Mouse (Mus musculus): ENCODE data around the gene Gm45261. TPM values are rescaled to one million over a fixed set of nuclear protein-coding genes. Genes with fewer than 3 reads are reported as not detected.

The Gm45261 gene
- polyA plus RNA-seq, 1 experiment, result not detected

DNA sequence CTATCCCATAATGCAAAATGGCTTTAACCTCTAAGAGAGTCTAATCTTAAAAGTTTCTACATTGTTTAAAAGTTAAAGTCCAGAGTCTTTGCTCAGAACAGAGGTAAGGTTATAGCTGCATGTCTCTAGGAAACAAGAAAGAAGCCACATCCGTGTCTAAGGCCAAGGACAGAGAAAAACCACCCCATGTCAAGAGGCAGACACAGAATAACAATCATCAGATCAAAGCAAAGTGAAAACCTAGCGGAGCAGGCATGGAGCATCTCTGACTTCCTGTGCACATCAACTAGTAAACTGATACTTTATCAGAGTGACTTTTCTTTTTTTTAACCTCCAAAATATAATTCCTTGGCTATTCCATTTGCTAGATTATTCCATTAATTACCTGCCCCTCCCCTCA, 20.3 kb downstream of the Gm45261 start:
- no peak for TF ChIP-seq CTCF (IDR thresholded peaks at IDR 0.05; ENCODE audit: control insufficient read depth, insufficient read depth, insufficient replicate concordance, low read depth, low read length)
- TF ChIP-seq POLR2A (IDR thresholded peaks at IDR 0.05; ENCODE audit: control insufficient read depth, low read depth, low read length), result no peak

DNA sequence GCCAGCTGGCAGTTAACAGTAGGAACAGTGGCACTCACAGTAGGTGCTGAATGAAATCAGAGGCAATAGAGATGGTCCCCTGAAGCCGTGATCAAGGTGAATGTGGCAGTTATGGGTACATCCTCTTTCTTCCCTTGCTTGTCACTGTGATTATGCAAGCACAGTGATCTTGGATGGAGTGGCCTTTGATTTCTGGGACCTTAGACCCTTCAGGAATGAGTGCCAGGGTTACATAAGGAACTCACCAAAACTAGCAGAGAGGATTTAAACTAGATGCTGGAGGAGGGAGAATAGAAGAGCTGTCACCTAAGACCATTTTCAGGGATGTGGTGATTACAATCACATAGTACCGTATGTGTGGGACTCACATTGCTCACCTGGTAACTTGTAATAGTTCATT, 22.7 kb downstream of the Gm45261 start:
- H3K36me3 ChIP-seq (ENCODE audit: control insufficient read depth, insufficient read depth, low read length), result no peaks in the 10 kb centered on the region
- no peak overlapping the region for H3K27ac ChIP-seq (ENCODE audit: control insufficient read depth, insufficient read depth, low read depth, low read length)
- no peaks in the 10 kb centered on the region for H3K4me1 ChIP-seq (ENCODE audit: control insufficient read depth, insufficient read depth, low read length)
- no peaks in the 10 kb centered on the region for H3K27me3 ChIP-seq (ENCODE audit: control insufficient read depth, insufficient read depth, low read length)
- TF ChIP-seq CTCF (IDR thresholded peaks at IDR 0.05; ENCODE audit: control insufficient read depth, insufficient read depth, insufficient replicate concordance, low read depth, low read length) (no peak), POLR2A (IDR thresholded peaks at IDR 0.05; ENCODE audit: control insufficient read depth, low read depth, low read length) (no peak)
- no peak overlapping the region for H3K4me3 ChIP-seq (ENCODE audit: control insufficient read depth, low read depth, low read length)

More for the DNA sequence above, 20.3 kb downstream of the Gm45261 start:
- Histone ChIP-seq H3K27me3 (ENCODE audit: control insufficient read depth, insufficient read depth, low read length) (no peaks in the 10 kb centered on the region), H3K27ac (ENCODE audit: control insufficient read depth, insufficient read depth, low read depth, low read length) (no peak overlapping the region), H3K4me3 (ENCODE audit: control insufficient read depth, low read depth, low read length) (no peak overlapping the region), H3K36me3 (ENCODE audit: control insufficient read depth, insufficient read depth, low read length) (no peaks in the 10 kb centered on the region), H3K4me1 (ENCODE audit: control insufficient read depth, insufficient read depth, low read length) (no peaks in the 10 kb centered on the region)

DNA sequence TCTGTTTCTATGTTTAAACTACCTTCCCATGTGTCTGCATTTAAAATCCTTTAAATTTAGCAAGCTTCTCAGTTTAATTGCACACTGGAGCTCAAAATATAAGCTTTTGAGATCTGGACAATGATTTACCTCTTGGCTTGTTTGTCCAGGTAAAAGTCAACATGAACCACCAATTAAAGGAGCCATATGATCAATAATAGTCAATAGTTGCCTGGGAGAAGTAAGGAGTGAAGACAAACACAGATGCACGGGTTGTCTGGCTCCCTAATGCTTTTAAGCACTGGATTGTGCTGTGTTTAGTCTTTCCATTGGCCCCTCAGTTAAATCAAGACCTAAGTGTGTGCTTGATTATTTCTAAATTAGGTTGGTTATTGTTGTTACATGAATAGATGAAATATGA, 33.3 kb downstream of the Gm45261 start:
- no peak overlapping the region for H3K4me3 ChIP-seq (ENCODE audit: control insufficient read depth, low read depth, low read length)
- H3K27me3 ChIP-seq (ENCODE audit: control insufficient read depth, insufficient read depth, low read length), result no peaks in the 10 kb centered on the region
- TF ChIP-seq CTCF (IDR thresholded peaks at IDR 0.05; ENCODE audit: control insufficient read depth, insufficient read depth, insufficient replicate concordance, low read depth, low read length), result no peak
- TF ChIP-seq POLR2A (IDR thresholded peaks at IDR 0.05; ENCODE audit: control insufficient read depth, low read depth, low read length), result no peak
- no peaks in the 10 kb centered on the region for H3K36me3 ChIP-seq (ENCODE audit: control insufficient read depth, insufficient read depth, low read length)
- H3K27ac ChIP-seq (ENCODE audit: control insufficient read depth, insufficient read depth, low read depth, low read length), result no peak overlapping the region
- H3K4me1 ChIP-seq (ENCODE audit: control insufficient read depth, insufficient read depth, low read length), result no peaks in the 10 kb centered on the region

DNA sequence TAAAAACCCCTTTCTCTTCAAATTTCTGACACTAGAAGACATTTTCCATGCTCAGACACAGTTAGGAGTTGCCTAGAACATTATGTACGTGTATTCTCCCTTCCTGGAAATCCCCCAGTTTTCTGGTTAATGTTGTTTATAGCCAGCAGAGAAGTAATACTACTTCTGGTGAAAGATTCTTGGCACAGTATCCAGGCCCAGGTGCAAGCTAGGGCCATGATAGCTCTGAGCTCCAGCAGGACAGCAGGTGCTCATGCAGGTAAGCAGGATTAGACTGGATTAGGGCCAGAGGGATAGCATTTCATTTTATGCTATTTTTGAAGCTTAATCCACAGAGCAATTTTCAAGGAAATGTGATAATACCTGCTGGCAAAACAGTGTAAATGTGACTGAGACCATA, 33.8 kb downstream of the Gm45261 start:
- H3K36me3 ChIP-seq (ENCODE audit: control insufficient read depth, insufficient read depth, low read length), result no peaks in the 10 kb centered on the region
- H3K27ac ChIP-seq (ENCODE audit: control insufficient read depth, insufficient read depth, low read depth, low read length), result no peak overlapping the region
- TF ChIP-seq POLR2A (IDR thresholded peaks at IDR 0.05; ENCODE audit: control insufficient read depth, low read depth, low read length), result no peak
- TF ChIP-seq CTCF (IDR thresholded peaks at IDR 0.05; ENCODE audit: control insufficient read depth, insufficient read depth, insufficient replicate concordance, low read depth, low read length), result no peak
- H3K27me3 ChIP-seq (ENCODE audit: control insufficient read depth, insufficient read depth, low read length), result no peaks in the 10 kb centered on the region
- H3K4me3 ChIP-seq (ENCODE audit: control insufficient read depth, low read depth, low read length), result no peak overlapping the region
- no peaks in the 10 kb centered on the region for H3K4me1 ChIP-seq (ENCODE audit: control insufficient read depth, insufficient read depth, low read length)

DNA sequence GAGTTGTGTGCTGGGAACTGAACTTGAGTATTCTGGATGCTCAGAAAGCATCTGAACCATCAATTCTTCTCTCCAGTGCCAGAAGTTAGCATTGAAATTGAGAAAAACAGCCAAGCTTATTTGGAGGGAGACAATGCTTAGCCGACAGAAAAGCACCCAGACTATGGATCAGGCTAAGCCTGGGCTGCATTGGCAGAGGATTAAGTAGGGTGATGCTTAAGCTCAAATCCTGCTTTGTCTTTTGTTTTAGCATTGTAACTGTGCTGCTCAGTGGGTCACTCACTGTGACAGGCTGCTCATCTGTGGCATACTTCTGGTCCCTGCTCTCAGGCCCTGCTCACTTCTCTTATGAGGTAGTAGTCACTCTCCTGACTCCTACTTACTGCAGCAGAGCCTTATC, 36.6 kb downstream of the Gm45261 start:
- Histone ChIP-seq H3K36me3 (ENCODE audit: control insufficient read depth, insufficient read depth, low read length) (no peaks in the 10 kb centered on the region), H3K4me1 (ENCODE audit: control insufficient read depth, insufficient read depth, low read length) (no peaks in the 10 kb centered on the region), H3K27ac (ENCODE audit: control insufficient read depth, insufficient read depth, low read depth, low read length) (no peak overlapping the region), H3K27me3 (ENCODE audit: control insufficient read depth, insufficient read depth, low read length) (no peaks in the 10 kb centered on the region), H3K4me3 (ENCODE audit: control insufficient read depth, low read depth, low read length) (no peak overlapping the region)
- TF ChIP-seq POLR2A (IDR thresholded peaks at IDR 0.05; ENCODE audit: control insufficient read depth, low read depth, low read length), result no peak
- TF ChIP-seq CTCF (IDR thresholded peaks at IDR 0.05; ENCODE audit: control insufficient read depth, insufficient read depth, insufficient replicate concordance, low read depth, low read length), result no peak

DNA sequence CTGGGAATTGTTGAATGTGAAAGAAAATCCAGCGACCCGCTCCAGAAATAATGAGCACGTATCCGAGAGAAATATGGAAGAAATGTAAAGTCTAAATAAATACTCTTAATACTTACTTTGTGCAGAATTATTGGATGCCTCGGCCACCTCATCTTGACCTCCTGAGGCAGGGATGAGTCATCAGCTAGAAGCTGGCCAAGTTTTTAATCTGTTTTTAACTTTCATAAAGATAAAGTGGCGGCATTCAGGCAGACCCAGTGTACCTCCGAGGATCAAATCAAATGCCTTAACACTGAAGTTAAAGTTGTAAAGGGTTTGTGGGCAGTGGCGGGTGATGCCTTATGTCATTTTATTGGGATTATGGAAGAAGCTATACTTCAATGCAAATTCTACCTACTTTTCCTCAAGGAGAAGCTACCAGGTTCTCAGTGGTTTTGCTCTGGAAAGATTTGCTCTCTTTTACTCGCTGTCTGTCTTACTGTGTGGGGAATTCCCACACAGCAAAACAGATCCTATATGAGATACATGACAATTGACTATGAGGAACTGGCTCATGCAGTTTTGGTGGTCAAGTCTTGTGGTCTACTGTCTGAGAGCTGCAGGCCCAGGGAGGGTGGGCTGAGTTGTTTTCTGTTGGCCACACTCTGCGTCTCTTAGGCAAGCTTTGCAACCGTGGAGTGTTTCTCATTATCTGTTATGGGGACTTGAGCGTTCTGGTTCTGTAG, 42.8 kb downstream of the Gm45261 start:
- Histone ChIP-seq H3K4me3 (ENCODE audit: control insufficient read depth, low read depth, low read length) (no peak overlapping the region), H3K27me3 (ENCODE audit: control insufficient read depth, insufficient read depth, low read length) (no peaks in the 10 kb centered on the region), H3K36me3 (ENCODE audit: control insufficient read depth, insufficient read depth, low read length) (no peaks in the 10 kb centered on the region), H3K4me1 (ENCODE audit: control insufficient read depth, insufficient read depth, low read length) (no peaks in the 10 kb centered on the region), H3K27ac (ENCODE audit: control insufficient read depth, insufficient read depth, low read depth, low read length) (no peak overlapping the region)
- TF ChIP-seq CTCF (IDR thresholded peaks at IDR 0.05; ENCODE audit: control insufficient read depth, insufficient read depth, insufficient replicate concordance, low read depth, low read length), result no peak
- no peak for TF ChIP-seq POLR2A (IDR thresholded peaks at IDR 0.05; ENCODE audit: control insufficient read depth, low read depth, low read length)

DNA sequence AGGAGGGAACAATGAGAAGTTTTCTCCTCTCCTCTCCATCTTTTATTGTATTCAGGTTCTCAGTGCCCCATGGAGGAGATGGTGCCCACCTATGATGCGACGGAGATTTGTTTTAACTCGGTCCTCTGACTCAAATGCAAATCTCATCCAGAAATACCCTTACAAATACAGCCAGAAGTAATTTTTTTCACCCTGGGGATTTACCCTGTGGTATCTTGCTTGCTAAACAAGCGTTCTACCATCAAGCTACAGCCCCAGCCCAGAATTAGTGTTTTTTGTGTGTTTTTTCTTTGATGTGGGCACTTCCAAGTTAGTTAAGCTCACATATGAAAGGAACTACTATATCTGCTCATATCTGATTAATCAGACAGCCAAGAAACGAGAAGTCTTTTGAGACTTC, 44.9 kb downstream of the Gm45261 start:
- no peaks in the 10 kb centered on the region for H3K36me3 ChIP-seq (ENCODE audit: control insufficient read depth, insufficient read depth, low read length)
- no peak overlapping the region for H3K4me3 ChIP-seq (ENCODE audit: control insufficient read depth, low read depth, low read length)
- no peaks in the 10 kb centered on the region for H3K27me3 ChIP-seq (ENCODE audit: control insufficient read depth, insufficient read depth, low read length)
- no peak for TF ChIP-seq CTCF (IDR thresholded peaks at IDR 0.05; ENCODE audit: control insufficient read depth, insufficient read depth, insufficient replicate concordance, low read depth, low read length)
- TF ChIP-seq POLR2A (IDR thresholded peaks at IDR 0.05; ENCODE audit: control insufficient read depth, low read depth, low read length), result no peak
- H3K4me1 ChIP-seq (ENCODE audit: control insufficient read depth, insufficient read depth, low read length), result no peaks in the 10 kb centered on the region
- no peak overlapping the region for H3K27ac ChIP-seq (ENCODE audit: control insufficient read depth, insufficient read depth, low read depth, low read length)

Data from testis, adult 2 months (tissue).